Mouse (Mus musculus): Measurements from ENCODE around the gene Gm4553.
"Not testable (repeated sequence)": the region's sequence is repeated elsewhere in the genome, so short reads cannot be mapped to it uniquely, and the experiment has no call there.

Gene Gm4553

DNA sequence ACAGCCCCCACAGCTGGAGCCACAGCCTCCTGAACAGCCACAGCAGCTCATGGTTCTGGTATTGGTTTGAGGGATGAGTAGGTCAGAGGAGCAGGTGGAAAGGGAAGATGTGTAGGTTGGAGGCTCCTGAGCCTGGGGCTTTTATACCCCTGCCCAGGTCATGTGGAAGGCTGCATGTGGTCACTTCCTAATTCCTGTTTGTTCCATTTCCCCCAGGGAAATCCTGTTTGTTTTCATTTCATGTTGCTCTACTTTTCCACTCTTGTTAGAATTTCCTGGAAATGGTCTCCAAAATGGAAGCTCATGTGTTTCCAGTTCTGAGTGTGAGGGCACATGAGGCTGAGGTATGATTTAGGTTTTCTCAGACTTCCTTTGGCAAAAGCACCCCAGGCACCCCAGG is at the start of gene Gm4553:
Gm4553 (minus strand) TSS at position 101 of the 400 bp plus-strand sequence.
- not testable (repeated sequence) for DNase-seq (ENCODE audit: low spot score)

DNA sequence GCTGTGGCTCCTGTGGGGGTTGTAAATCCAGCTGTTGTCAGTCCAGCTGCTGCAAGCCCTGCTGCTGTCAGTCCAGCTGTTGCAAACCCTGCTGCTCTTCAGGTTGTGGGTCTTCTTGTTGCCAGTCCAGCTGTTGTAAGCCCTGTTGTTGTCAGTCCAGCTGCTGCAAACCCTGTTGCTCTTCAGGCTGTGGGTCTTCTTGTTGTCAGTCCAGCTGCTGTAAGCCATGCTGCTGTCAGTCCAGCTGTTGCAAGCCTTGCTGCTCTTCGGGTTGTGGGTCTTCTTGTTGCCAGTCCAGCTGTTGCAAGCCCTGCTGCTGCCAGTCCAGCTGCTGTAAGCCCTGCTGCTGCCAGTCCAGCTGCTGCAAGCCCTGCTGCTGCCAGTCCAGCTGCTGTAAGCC is 46.6 kb upstream of the Gm4553 start:
- not testable (repeated sequence) for DNase-seq (ENCODE audit: low spot score)

DNA sequence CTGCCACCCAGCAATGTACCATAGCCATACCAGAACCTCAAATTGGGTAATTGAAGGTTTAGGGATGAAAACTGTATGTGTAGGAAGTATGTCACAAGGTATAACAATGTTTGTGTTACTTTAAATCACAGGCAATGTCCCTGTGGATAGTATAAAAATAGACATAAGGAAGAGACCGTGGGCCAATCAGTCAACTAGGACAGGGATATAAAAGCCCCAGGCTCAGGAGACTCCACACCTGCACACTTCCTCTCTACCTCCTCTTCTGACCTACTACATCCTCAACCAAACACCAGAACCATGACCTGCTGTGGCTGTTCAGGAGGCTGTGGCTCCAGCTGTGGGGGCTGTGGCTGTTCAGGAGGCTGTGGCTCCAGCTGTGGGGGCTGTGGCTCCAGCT is 46.0 kb upstream of the Gm4553 start, which contains the start of gene Gm7579:
Gm7579 (plus strand) TSS at position 301 of the 400 bp plus-strand sequence.
- no peak for DNase-seq (ENCODE audit: low spot score)

DNA sequence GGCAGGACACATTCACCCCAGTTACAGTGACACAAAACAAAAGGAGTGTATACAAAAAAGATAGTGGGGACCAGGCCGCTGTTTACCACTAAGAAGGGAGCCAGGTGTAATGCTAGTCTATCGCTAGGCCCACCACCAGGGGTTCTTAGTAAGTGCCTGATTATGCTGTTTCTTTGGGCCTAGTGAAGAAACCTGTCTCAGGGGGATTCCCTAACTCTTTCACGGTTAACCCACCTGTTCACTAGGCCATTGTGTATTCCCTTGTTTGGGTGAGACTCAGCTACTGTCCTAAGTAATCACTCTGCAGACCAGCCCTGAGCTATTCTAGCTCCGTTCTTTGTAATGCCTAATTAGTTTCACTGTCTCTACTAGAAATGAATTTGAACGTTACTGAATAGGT is 41.4 kb upstream of the Gm4553 start:
- not testable (repeated sequence) for DNase-seq (ENCODE audit: low spot score)

DNA sequence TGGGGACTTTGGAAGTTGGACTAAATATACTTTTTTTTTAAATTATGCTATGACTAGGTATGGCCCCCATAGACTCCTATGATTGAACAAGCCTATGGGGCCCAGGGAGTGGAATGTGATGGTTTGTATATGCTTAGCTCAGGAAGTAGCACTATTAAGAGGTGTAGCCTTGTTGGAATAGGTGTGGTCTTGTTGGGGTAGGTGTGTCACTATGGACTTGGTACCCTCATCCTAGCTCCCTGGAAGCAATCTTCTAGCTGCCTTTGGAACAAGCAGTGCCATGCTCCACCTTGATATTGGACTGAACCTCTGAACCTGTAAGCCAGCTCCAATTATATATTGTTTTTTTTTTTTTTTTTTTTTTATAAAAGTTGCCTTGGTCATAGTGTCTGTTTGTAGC is 39.9 kb upstream of the Gm4553 start:
- no peak for DNase-seq (ENCODE audit: low spot score)

DNA sequence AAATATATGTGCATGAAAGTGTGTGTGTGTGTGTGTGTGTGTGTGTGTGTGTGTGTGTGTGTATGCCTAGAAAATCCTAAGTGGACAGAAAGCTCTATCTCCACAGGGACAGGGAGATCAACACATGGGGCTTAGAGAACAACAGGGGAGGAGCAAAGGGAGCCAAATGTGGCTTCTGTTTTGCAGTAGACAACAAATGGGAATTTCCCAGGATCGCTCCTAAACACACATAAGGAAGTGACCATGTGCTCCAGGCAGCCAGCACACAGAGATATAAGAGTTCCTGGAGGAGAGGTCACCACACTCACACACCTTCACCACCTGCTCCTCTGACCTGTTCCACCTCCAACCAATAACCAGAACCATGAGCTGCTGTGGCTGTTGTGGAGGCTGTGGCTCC is 35.5 kb upstream of the Gm4553 start, which contains the start of gene Krtap5-3:
Krtap5-3 (plus strand) TSS at position 301 of the 400 bp plus-strand sequence.
- DNase-seq (ENCODE audit: low spot score) = no peak

DNA sequence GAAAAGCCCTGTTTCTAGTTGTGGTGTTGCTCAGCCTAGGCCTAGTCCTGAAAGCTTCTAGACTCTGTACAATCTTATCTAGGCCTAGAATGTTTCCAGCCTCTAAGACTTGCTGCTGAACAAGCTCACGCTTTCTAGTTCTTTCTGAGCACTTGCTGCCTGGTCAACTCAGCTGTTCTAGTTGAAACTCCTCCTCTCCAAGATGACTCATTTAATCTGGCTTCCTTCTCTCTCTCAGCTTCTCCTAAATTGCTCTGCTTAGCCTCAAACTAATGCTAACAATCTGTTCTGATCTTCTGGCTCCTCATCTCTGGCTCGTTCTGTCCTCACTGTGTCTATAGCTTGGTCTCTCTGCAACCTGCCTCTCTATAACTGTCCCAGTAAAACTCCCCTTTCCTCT is 33.2 kb upstream of the Gm4553 start:
- DNase-seq (ENCODE audit: low spot score) = no peak

DNA sequence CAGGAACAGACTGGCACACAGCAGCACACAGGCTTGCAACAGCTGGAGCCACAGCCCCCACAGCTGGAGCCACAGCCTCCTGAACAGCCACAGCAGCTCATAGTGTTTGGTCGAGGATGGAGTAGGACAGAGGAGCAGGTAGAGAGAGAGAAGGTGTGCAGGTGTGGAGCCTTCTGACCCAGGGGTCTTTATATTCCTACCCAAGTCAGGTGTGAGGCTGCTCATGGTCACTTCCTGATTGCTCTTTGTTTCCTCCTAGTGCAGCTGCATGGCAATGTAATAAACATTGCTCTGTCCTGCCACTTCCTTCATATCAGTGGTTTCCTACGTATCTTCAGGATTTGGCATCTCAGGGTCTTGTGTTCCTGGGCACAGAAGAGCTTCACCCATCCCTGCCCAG is 24.8 kb upstream of the Gm4553 start, which contains the start of gene Gm10153:
Gm10153 (minus strand) TSS at position 101 of the 400 bp plus-strand sequence.
- DNase-seq (ENCODE audit: low spot score) = no peak

DNA sequence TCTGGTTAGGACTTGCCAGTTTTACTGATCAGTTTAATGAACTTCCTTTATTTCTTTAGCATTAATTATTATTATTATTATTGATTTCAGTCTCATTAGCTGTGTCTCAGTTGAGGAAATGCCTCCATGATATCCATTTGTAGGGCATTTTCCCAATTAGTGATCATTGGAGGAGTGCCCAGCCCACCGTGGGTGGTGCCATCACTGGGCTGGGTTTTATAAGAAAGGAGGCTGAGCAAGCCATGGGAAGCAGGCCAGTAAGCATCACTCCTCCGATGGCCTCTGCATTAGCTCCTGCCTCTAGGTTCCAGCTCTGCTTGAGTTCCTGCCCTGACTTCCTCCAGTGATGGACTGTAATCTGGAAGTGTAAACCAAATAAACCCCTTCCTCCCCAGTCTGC is 22.6 kb upstream of the Gm4553 start:
- no peak for DNase-seq (ENCODE audit: low spot score)

DNA sequence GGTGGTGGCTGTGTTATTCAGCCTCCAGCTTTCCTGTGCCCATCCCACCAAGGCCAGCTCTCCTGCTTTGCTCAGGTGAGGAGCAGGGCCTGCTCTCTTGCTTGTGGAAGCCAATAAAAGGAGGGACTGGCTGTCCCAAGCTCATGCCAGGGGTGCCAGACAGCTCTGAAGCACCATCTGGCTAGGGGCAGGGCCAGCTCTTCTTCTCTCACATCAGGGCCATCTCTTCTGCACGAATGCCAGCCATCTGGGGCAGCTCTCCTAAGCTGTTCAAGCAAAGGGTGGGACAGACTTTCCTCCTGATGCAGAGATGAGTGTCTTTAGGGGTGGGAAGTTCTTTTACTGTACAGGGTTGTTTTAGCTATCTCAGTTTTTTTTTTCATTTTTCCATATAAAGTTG is 15.5 kb upstream of the Gm4553 start:
- no peak for DNase-seq (ENCODE audit: low spot score)

DNA sequence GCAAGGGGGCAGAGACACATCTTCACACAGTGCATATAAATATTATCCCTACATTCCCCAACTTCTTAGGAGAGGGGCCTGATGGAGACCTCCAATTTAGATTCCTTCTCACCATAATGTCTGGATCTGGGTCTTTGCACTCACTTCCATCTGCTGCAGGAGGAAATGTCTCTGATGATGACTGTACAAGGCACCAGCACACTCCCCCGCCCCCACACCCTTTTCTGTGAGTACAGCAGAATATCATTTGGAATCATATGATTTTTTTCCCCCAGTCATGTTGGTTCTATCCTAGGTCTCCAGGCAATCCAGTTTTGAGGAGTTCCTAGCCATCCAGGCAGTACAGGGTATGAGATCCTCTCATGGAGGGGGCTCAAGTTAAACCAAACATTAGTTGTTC is 13.1 kb upstream of the Gm4553 start:
- DNase-seq (ENCODE audit: low spot score) = no peak

DNA sequence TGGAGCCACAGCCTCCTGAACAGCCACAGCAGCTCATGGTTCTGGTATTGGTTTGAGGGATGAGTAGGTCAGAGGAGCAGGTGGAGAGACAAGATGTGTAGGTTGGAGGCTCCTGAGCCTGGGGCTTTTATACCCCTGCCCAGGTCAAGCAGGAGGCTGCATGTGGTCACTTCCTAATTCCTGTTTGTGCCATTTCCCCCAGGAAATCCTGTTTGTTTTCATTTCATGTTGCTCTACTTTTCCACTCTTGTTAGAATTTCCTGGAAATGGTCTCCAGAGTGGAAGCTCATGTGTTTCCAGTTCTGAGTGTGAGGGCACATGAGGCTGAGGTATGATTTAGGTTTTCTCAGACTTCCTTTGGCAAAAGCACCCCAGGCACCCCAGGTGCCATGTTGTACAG is 10.4 kb upstream of the Gm4553 start, which contains the start of gene Krtap5-2:
Krtap5-2 (minus strand) TSS at position 101 of the 400 bp plus-strand sequence.
- DNase-seq (ENCODE audit: low spot score) = not testable (repeated sequence)

DNA sequence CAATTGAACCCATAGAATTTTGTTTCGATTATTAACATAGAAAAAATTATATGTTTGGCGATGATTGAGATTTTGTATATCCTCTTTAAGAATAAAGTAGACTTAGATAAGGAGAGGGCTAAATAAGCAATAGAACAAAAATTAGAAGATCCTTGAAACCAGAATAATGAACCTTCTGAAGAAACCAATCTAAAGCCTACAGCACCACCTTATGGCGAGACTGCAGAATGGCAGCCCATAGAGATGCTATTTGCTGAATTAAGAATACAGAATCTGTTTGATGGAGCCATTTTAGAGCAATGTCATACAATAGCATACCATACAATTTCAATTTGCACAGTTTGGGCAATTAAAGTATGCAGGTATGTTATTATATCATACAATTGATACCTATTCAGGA is 4.3 kb upstream of the Gm4553 start:
- no peak for DNase-seq (ENCODE audit: low spot score)

DNA sequence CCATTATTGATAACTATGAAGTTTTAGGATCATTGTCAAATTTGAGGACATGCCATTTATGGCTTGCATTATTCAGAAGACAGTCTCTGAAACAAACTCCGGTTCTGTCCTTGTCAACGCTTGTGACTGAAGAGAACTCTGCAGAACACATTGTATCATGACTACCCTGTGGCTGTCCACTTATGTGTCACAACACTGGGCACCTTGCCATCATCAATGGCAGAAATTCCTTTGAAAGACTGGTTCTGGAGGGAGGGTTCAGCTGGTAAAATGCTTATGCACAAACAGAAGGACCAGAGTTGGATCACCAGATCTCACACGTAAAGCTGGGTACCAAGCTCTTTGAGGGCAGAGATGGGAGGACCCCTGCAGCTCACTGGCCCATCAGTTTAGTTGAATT is 6.2 kb downstream of the Gm4553 start:
- DNase-seq (ENCODE audit: low spot score) = no peak

DNA sequence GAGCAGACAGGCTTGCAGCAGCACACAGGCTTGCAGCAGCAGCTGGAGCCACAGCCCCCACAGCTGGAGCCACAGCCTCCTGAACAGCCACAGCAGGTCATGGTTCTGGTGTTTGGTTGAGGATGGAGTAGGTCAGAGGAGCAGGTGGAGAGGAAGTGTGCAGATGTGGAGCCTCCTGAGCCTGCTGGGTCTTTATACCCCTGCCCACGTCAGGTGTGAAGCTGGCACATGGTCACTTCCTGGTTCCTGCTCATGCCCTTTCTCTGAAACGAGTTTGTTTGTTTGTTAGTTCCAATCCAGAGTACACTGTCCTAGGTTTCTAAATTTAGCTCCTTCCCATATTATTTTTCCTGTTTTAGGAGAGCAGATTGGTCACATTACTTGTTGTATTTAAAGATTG is 8.5 kb downstream of the Gm4553 start, which contains the start of gene Gm29735:
Gm29735 (minus strand) TSS at position 101 of the 400 bp plus-strand sequence.
- DNase-seq (ENCODE audit: low spot score) = not testable (repeated sequence)

DNA sequence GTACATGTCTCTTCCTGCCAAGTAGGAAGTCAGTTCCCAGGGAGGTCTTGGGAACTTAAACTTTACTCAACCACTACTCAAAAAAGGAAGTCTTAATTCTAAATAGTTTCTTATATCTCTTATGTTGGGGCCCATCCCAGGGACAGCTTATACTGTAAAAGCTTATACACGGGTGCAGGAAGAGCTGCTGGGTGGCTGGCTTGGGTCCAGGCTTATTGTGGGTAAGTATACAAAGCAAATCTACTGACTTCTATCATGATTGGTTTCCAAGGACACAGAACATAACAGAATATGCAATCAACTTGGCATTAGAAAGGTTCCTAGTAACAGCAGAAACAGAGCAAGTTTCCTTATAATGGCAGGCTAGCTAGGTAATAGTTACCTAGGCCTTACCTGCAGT is 10.2 kb downstream of the Gm4553 start:
- no peak for DNase-seq (ENCODE audit: low spot score)

DNA sequence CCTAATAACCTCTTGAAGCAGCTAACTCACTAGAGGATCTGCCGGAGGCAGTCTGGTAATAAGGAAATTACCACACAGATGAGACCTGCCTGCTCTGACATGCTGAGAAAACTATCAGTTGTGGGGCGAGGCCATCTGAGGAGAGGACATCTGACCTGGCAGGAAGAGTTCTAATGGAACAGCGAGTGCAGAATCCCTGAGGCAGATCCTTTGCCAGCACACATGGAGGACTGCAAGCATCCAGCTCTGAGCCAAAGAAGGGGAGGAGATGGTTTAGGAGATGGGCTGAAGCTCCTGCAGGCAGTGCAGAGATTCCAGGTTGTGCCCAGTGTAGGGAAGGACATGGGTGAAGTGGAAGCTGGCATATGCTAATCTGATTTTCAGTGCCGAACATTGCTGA is 13.3 kb downstream of the Gm4553 start:
- no peak for DNase-seq (ENCODE audit: low spot score)

DNA sequence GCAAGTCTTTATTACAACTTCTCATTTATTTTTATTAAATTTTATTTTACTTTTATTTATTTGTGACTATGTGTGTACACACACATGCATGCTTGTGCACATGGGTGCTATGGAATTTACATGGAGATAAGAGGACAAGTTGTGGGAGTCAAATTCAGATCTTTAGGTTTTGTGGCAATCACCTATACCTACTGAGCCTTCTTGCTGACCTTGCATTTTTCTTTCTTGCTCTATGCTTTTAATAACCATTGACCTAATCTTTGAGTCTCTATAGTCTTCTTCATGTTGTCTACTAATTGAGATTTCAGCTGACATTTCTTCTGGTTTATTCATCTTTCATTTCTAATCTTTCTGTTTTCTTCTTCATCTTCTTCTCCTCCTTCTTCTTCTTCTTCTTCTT is 16.9 kb downstream of the Gm4553 start:
- DNase-seq (ENCODE audit: low spot score) = no peak

DNA sequence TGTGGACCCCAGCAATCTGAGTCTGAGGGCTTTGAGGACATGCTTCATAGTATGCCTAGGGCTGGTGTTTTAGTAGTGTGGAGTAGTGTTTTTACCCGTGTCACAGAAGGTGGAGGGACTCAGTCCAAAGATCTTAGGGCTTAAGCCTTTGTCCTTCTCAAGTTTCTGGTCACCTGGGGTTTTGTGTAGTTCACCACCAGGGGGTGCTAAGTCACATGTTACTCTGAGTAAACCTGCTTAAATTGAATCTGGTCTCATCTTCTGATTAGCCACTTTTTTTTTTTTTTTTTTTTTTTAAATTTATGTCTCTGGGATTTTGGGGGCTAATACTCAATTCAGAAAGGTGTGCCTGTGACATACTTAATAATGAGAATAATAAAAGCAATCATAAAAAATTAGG is 19.5 kb downstream of the Gm4553 start:
- peak; percentile 5 for DNase-seq (ENCODE audit: low spot score)

DNA sequence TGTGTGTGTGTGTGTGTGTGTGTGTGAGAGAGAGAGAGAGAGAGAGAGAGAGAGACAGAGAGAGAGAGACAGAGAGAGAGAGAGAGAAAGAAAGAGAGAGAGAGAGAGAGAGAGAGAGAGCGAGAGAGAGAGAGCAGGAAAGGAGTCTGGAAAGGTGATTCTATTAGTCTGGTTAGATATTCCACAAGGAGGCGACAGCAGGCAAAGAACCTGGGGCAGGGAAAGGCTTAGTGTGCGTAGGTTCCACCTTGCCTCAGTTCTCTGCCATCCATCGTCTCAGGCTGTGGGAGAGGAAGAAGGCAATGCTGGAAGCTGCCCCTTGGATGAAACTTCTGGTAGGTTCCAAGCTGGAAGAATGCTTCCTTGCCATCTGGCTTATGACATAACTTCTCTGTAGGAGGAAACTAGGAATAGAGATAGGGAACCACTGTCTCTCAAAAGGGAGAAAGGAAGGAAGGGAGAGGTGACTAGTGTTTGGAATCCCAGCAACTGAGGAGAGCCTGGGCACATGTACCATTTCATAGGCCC is 20.1 kb downstream of the Gm4553 start:
- DNase-seq (ENCODE audit: low spot score) = no peak

DNA sequence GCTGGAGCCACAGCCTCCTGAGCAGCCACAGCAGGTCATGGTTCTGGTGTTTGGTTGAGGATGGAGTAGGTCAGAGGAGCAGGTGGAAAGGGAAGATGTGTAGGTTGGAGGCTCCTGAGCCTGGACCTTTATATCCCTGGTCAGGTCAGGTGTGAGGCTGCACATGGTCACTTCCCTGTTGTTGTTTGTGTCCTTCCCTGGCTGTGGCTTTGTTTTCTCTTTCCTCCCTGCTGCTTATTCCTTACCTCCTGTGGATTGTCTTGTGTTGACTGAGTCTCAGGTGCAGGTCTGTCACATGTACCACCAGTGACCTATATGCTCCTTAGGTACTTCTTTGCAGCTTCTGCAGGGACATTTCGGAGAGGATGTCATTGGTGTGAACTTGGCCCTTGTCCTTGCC is 21.0 kb downstream of the Gm4553 start, which contains the start of gene Gm45337:
Gm45337 (minus strand) TSS at position 101 of the 400 bp plus-strand sequence.
- DNase-seq (ENCODE audit: low spot score) = no peak

DNA sequence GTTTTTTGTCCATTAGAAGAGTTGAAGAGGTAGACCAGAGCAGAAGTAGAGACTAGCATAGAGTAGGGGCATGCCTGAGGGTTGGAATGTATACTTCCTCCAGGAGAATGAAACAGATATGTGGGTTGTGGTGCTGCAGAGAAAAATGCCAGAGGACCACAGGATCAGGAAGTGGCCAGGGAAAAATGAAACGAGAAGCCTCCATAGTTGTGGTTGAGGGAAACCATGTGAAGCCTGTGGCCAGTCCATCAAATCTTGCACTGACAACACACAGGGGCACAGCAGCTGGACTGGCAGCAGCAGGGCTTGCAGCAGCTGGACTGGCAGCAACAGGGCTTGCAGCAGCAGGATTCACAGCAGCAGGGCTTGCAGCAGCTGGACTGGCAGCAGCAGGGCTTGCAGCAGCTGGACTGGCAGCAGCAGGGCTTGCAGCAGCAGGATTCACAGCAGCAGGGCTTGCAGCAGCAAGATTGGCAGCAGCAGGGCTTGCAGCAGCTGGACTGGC is 22.0 kb downstream of the Gm4553 start:
- DNase-seq (ENCODE audit: low spot score) = not testable (repeated sequence)

DNA sequence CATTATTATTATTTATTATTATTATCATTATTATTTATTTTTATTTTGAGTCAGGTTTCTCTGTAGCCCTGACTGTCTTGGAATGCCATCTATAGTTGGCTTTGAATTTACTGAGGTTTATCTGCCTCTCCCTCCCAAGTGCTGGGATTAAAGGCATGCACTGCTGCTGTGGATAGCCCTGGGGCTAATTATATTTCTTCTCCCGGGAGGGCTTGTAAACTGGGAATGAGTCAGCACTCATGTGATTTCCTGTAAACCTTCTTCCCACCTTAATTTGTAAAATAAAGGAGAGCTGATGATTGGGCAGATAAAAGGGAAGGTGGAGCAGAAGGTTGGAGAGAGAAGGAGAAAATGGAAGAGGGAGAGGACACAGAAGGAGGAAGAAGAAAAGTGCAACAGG is 24.8 kb downstream of the Gm4553 start:
- DNase-seq (ENCODE audit: low spot score) = no peak

DNA sequence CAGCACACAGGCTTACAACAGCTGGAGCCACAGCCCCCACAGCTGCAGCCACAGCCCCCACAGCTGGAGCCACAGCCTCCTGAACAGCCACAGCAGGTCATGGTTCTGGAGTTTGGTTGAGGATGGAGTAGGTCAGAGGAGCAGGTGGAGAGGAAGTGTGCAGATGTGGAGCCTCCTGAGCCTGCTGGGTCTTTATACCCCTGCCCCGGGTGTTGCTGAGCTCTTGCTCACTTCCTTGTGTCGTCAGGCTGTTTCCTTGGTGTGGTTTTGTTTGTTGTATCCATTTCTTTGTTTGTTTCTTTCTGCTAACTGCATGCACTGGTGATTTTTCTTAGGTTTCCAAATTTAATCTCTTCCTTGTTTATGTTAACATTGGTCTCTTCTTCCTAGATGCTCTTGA is 29.6 kb downstream of the Gm4553 start, which contains the start of gene Gm39115:
Gm39115 (minus strand) TSS at position 101 of the 400 bp plus-strand sequence.
- not testable (repeated sequence) for DNase-seq (ENCODE audit: low spot score)
